Mouse (Mus musculus): ENCODE results near the gene Parp14.

The Parp14 gene

GRCm38 (mm10) chr16:35871048-35871851 is at the start of gene Parp14:
Parp14 (minus strand) TSS chr16:35871544.
- ChIA-PET CTCF (interaction anchor here (0.6 to 1.5 kb wide), 11 partner anchors 10 to 557 kb away, joined by 3 to 7 read pairs (median 4); no protein-coding TSS in a partner anchor), POLR2A (interaction anchor here (0.6 to 4.3 kb wide), 20 partner anchors 9 to 1701 kb away, joined by 3 to 15 read pairs (median 4); partner anchors contain the start of gene Hspbap1 (in 1 of the 4))

- CTCF ChIA-PET = interaction anchor here in 1 of 4 experiments (1.4 kb wide), 1 partner anchor 21 kb away, joined by 5 read pairs; no protein-coding TSS in a partner anchor
- POLR2A ChIA-PET = interaction anchor here in 2 of 4 experiments (0.6 to 1.7 kb wide), 5 partner anchors 18 to 117 kb away, joined by 3 to 4 read pairs (median 3); no protein-coding TSS in a partner anchor
Observed at GRCm38 (mm10) chr16:35918721-35919543, 47.6 kb upstream of the Parp14 start.

DNA sequence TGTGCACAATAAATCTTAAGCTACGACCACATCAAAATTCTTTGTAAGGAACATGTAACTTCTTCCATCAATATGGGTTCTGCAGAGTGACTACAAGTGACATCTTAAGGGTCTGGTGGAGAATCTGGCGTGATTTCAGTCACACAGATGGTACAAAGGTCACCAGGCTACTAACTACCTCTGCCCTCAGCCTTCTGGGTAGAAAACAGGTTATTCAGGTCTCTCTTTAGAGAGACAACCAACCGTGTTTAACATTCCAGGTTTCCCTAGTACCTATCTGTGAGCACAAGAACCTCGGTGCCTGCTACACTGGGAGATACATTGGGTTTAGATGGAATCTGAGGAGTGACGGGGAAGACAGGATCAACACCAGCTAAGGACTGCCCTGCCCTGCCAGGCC is 43.0 kb upstream of the Parp14 start:
- ChIA-PET CTCF (interaction anchor here in 3 of 4 experiments (0.5 to 1.8 kb wide), 4 partner anchors 25 to 1186 kb away, joined by 3 to 6 read pairs (median 4); no protein-coding TSS in a partner anchor), POLR2A (interaction anchor here in 1 of 4 experiments (1.2 to 2.2 kb wide), 3 partner anchors 19 to 26 kb away, joined by 4 to 7 read pairs (median 6); no protein-coding TSS in a partner anchor)

DNA sequence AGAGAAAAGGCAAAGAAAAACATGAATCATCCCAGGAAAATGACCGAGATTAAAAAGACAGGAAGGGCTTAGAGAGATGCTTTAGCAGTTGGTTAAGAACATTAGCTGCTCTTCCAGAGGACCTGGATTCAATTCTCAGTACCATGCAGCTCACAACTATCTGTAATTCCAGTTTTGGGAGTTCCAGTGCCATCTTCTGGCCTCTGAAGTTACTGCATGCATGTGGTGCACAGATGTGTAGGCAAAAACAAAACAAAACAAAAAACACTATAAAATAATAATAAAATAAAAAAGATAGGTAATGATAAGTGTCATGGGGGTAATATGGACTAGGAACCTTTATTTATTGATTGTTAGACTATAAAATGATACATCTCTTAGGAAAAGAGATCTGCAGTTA is 42.2 kb upstream of the Parp14 start:
- ChIA-PET POLR2A (interaction anchor here in 3 of 4 experiments (0.5 to 2.2 kb wide), 8 partner anchors 19 to 138 kb away, joined by 3 to 7 read pairs (median 4); no protein-coding TSS in a partner anchor), CTCF (interaction anchor here (0.5 to 1.8 kb wide), 24 partner anchors 9 to 798 kb away, joined by 3 to 6 read pairs (median 3); partner anchors contain the start of gene Parp14 (in 1 of the 4))

DNA sequence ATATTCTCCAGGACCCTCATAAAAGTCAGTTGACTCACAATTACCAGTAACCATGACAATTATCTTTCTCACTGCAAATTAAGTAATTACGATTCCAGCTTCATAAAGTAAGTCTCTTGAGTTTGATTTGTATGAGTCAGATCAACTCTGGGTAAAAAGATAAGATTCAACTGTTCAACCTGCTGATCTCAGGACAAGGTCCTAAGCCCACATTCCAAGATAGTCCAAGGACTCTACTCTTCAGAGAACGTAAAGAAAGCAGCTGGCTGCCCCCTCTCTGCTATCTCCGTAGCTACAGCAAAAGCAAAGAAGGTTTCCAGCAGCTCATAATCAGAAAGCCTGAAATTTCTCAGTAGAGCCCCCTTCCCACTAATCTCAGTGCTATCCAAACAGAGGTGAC is 40.1 kb upstream of the Parp14 start:
- POLR2A ChIA-PET = interaction anchor here in 2 of 4 experiments (0.6 to 1.7 kb wide), 5 partner anchors 9 to 202 kb away, joined by 3 to 4 read pairs (median 3); no protein-coding TSS in a partner anchor
- CTCF ChIA-PET = interaction anchor here in 3 of 4 experiments (0.6 to 1.4 kb wide), 4 partner anchors 11 to 986 kb away, joined by 3 to 4 read pairs (median 3); no protein-coding TSS in a partner anchor

DNA sequence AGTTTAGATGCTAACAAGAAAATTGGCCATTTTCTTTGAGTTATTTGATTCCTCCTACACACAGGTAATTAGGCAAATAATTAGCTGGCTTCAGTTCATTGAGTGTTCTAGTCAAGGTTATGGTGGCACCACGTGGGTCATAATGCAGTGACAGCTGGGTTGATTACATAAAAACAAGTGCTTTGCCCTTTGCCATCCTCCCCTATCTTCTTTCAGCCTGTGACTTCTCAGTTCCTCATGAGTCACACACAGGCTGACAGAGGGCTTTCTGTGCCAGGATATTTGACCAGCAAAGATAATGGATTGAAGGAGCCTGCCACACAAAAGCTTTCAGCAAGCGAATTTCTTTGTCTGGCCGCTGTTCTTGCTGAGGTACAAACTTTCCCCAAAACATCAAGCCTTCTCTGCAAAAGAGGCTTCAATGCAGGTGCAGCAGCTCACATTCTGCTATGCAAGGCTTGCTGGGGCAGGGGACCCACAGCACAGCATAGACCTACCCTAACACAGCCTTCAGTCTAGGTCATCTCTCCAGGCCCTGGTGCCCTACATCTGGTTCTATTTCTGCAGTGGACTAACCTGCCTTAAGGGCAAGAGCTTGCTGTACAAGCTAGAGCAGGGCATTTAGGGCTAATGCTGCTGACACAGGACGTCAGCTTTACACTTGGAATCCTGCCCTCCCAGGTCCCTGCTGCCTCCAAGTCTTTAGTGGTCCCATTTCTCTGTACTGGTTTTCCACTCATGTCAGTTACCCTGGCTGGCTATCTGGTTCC is 36.3 kb upstream of the Parp14 start:
- CTCF ChIA-PET = interaction anchor here in 2 of 4 experiments (1.1 to 1.2 kb wide), 2 partner anchors 17 kb away, joined by 3 to 4 read pairs; no protein-coding TSS in a partner anchor
- POLR2A ChIA-PET = interaction anchor here in 1 of 4 experiments (0.6 to 1.4 kb wide), 4 partner anchors 10 to 36 kb away, joined by 3 to 5 read pairs (median 4); no protein-coding TSS in a partner anchor

- ChIA-PET POLR2A (interaction anchor here in 1 of 4 experiments (1.0 to 1.4 kb wide), 2 partner anchors 11 to 12 kb away, joined by 4 to 5 read pairs; no protein-coding TSS in a partner anchor), CTCF (interaction anchor here in 3 of 4 experiments (0.6 to 1.2 kb wide), 3 partner anchors 16 to 615 kb away, joined by 3 to 4 read pairs (median 4); no protein-coding TSS in a partner anchor)
Observed at GRCm38 (mm10) chr16:35906887-35907286, 35.5 kb upstream of the Parp14 start.

GRCm38 (mm10) chr16:35905819-35906485 is 34.6 kb upstream of the Parp14 start:
- CTCF ChIA-PET = interaction anchor here in 1 of 4 experiments (0.6 kb wide), 1 partner anchor 979 kb away, joined by 4 read pairs; no protein-coding TSS in a partner anchor

DNA sequence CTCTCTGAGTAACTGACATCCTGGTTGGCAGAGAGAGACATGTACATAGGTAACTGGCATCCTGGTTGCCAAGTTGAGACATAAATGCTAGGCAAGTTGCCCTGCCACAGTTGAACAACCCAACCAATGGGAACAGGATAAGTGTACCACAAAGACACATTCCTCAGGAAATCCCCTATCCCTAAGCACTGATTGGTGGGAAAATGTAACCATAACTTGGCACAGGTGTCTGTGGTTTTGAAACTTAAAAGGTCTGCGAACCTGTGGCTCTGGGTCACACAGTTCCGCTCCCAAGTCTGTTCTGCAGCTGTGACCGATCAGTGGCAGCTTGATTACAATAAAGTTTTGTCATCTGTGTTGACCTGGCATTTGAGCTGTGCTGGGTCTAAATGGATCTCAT is 34.0 kb upstream of the Parp14 start:
- POLR2A ChIA-PET = interaction anchor here in 1 of 4 experiments (1.4 kb wide), 1 partner anchor 11 kb away, joined by 5 read pairs; no protein-coding TSS in a partner anchor
- CTCF ChIA-PET = interaction anchor here in 2 of 4 experiments (0.6 kb wide), 2 partner anchors 87 to 980 kb away, joined by 4 to 12 read pairs; no protein-coding TSS in a partner anchor

More at GRCm38 (mm10) chr16:35905819-35906485, 34.6 kb upstream of the Parp14 start:
- POLR2A ChIA-PET = interaction anchor here in 1 of 4 experiments (0.7 to 1.4 kb wide), 3 partner anchors 11 to 18 kb away, joined by 3 to 5 read pairs (median 3); no protein-coding TSS in a partner anchor

GRCm38 (mm10) chr16:35904121-35904736 is 32.9 kb upstream of the Parp14 start:
- CTCF ChIA-PET = interaction anchor here in 1 of 4 experiments (1.3 to 2.4 kb wide), 2 partner anchors 9 to 13 kb away, joined by 4 to 9 read pairs; no protein-coding TSS in a partner anchor
- POLR2A ChIA-PET = interaction anchor here in 3 of 4 experiments (0.5 to 6.1 kb wide), 7 partner anchors 8 to 1842 kb away, joined by 3 to 63 read pairs (median 3); no protein-coding TSS in a partner anchor

GRCm38 (mm10) chr16:35903014-35903640 is 31.8 kb upstream of the Parp14 start:
- ChIA-PET CTCF (interaction anchor here in 3 of 4 experiments (0.6 to 2.4 kb wide), 3 partner anchors 10 to 12 kb away, joined by 3 to 9 read pairs (median 4); no protein-coding TSS in a partner anchor), POLR2A (interaction anchor here in 1 of 4 experiments (1.0 to 6.1 kb wide), 4 partner anchors 8 to 63 kb away, joined by 3 to 63 read pairs (median 4); no protein-coding TSS in a partner anchor)

DNA sequence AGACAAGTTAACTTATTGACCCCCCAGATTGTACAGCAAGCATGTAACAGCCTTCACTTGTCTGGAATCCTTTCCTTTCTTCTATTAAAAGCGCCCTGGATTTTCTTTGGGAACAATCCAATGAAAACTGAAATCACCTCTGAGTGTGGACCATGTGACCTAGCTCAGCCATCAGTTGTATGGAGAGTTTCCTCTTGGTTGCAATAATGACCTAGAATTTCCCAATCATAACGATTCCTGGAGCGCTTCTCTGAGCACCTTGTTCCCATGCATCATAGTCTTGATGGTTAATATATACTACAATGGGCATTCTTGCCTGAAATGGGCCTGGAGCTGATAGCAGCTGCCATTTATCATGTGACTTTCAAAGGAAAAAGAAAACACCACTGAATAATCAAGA is 29.2 kb upstream of the Parp14 start:
- CTCF ChIA-PET = interaction anchor here in 2 of 4 experiments (0.9 to 1.6 kb wide), 2 partner anchors 10 to 13 kb away, joined by 4 read pairs; no protein-coding TSS in a partner anchor
- POLR2A ChIA-PET = interaction anchor here in 1 of 4 experiments (6.1 kb wide), 1 partner anchor 10 kb away, joined by 63 read pairs; no protein-coding TSS in a partner anchor

- ChIA-PET POLR2A (interaction anchor here in 2 of 4 experiments (0.6 to 9.9 kb wide), 16 partner anchors 7 to 310 kb away, joined by 3 to 63 read pairs (median 4); no protein-coding TSS in a partner anchor), CTCF (interaction anchor here in 2 of 4 experiments (0.5 to 1.1 kb wide), 2 partner anchors 18 kb away, joined by 3 to 6 read pairs; no protein-coding TSS in a partner anchor)
Observed at GRCm38 (mm10) chr16:35894997-35895396, 23.7 kb upstream of the Parp14 start.

- CTCF ChIA-PET = interaction anchor here (0.6 to 2.0 kb wide), 15 partner anchors 9 to 351 kb away, joined by 3 to 9 read pairs (median 4); partner anchors contain the start of genes Dtx3l (in 1 of the 4) and Sema5b (in 1 of the 4)
Observed at GRCm38 (mm10) chr16:35891603-35892002, 20.3 kb upstream of the Parp14 start.

More at GRCm38 (mm10) chr16:35891603-35892002, 20.3 kb upstream of the Parp14 start:
- POLR2A ChIA-PET = interaction anchor here in 2 of 4 experiments (0.6 to 9.9 kb wide), 19 partner anchors 10 to 181 kb away, joined by 3 to 63 read pairs (median 3); partner anchors contain the start of genes Ccdc58 (in 1 of the 2), Dtx3l (in 1 of the 2) and Fam162a (in 1 of the 2)

Measured in embryonic stem cell, embryonic (primary cell).